Mouse (Mus musculus): ENCODE results near the gene Igf2bp3. TPM values are rescaled to one million over a fixed set of nuclear protein-coding genes. Genes with fewer than 3 reads are reported as not detected.
A peak's percentile ranks its signal among the peaks of the same experiment; 100 is the strongest.

The Igf2bp3 gene
- polyA plus RNA-seq, 1 experiment, result 85.8 TPM

GRCm38 (mm10) chr6:49079313-49079712 is 135.4 kb downstream of the Igf2bp3 start:
- no peak for TF ChIP-seq CTCF (IDR thresholded peaks at IDR 0.05; ENCODE audit: low read depth, low read length)
- TF ChIP-seq EP300 (IDR thresholded peaks at IDR 0.05; ENCODE audit: insufficient read depth, low read depth, low read length), result no peak
- TF ChIP-seq POLR2A (IDR thresholded peaks at IDR 0.05; ENCODE audit: insufficient read depth, low read length), result no peak
- Histone ChIP-seq H3K4me3 (ENCODE audit: low read depth, low read length) (no peak overlapping the region), H3K27me3 (ENCODE audit: control insufficient read depth, insufficient read depth, low read length, poor library complexity, severe bottlenecking) (no peaks in the 10 kb centered on the region), H3K9me3 (replicated peaks; ENCODE audit: control insufficient read depth, insufficient read depth, low read length, poor library complexity, severe bottlenecking) (no peaks in the 10 kb centered on the region), H3K36me3 (ENCODE audit: control insufficient read depth, insufficient read depth, low read length, poor library complexity, severe bottlenecking) (peaks cover 22% of the 10 kb centered on the region), H3K9ac (ENCODE audit: low read depth, poor library complexity, severe bottlenecking) (no peak overlapping the region), H3K27ac (ENCODE audit: insufficient read depth, low read length) (no peak overlapping the region), H3K4me1 (ENCODE audit: control insufficient read depth, insufficient read depth, low read length) (peaks cover 4% of the 10 kb centered on the region)

GRCm38 (mm10) chr6:49077894-49078293 is 136.9 kb downstream of the Igf2bp3 start:
- Histone ChIP-seq H3K9ac (ENCODE audit: low read depth, poor library complexity, severe bottlenecking) (no peak overlapping the region), H3K4me1 (ENCODE audit: control insufficient read depth, insufficient read depth, low read length) (no peaks in the 10 kb centered on the region), H3K27ac (ENCODE audit: insufficient read depth, low read length) (no peak overlapping the region), H3K4me3 (ENCODE audit: low read depth, low read length) (no peak overlapping the region), H3K9me3 (replicated peaks; ENCODE audit: control insufficient read depth, insufficient read depth, low read length, poor library complexity, severe bottlenecking) (no peaks in the 10 kb centered on the region), H3K36me3 (ENCODE audit: control insufficient read depth, insufficient read depth, low read length, poor library complexity, severe bottlenecking) (peaks cover 17% of the 10 kb centered on the region), H3K27me3 (ENCODE audit: control insufficient read depth, insufficient read depth, low read length, poor library complexity, severe bottlenecking) (no peaks in the 10 kb centered on the region)
- TF ChIP-seq CTCF (IDR thresholded peaks at IDR 0.05; ENCODE audit: low read depth, low read length) (no peak), POLR2A (IDR thresholded peaks at IDR 0.05; ENCODE audit: insufficient read depth, low read length) (no peak), EP300 (IDR thresholded peaks at IDR 0.05; ENCODE audit: insufficient read depth, low read depth, low read length) (no peak)

GRCm38 (mm10) chr6:49074117-49074490 is 140.7 kb downstream of the Igf2bp3 start:
- H3K4me1 ChIP-seq (ENCODE audit: control insufficient read depth, insufficient read depth, low read length), result no peaks in the 10 kb centered on the region
- TF ChIP-seq CTCF (IDR thresholded peaks at IDR 0.05; ENCODE audit: low read depth, low read length) (no peak), POLR2A (IDR thresholded peaks at IDR 0.05; ENCODE audit: insufficient read depth, low read length) (no peak), EP300 (IDR thresholded peaks at IDR 0.05; ENCODE audit: insufficient read depth, low read depth, low read length) (no peak)
- H3K27me3 ChIP-seq (ENCODE audit: control insufficient read depth, insufficient read depth, low read length, poor library complexity, severe bottlenecking), result no peaks in the 10 kb centered on the region
- H3K27ac ChIP-seq (ENCODE audit: insufficient read depth, low read length), result no peak overlapping the region
- H3K4me3 ChIP-seq (ENCODE audit: low read depth, low read length), result peak overlapping the region; percentile 97
- H3K36me3 ChIP-seq (ENCODE audit: control insufficient read depth, insufficient read depth, low read length, poor library complexity, severe bottlenecking), result peaks cover 8% of the 10 kb centered on the region
- H3K9ac ChIP-seq (ENCODE audit: low read depth, poor library complexity, severe bottlenecking), result peak overlapping the region; percentile 94
- no peaks in the 10 kb centered on the region for H3K9me3 ChIP-seq (replicated peaks; ENCODE audit: control insufficient read depth, insufficient read depth, low read length, poor library complexity, severe bottlenecking)

- Histone ChIP-seq H3K4me1 (ENCODE audit: control insufficient read depth, insufficient read depth, low read length) (no peaks in the 10 kb centered on the region), H3K27ac (ENCODE audit: insufficient read depth, low read length) (peak within 1 kb of the TSS; percentile 53), H3K36me3 (ENCODE audit: control insufficient read depth, insufficient read depth, low read length, poor library complexity, severe bottlenecking) (peaks cover 8% of the 10 kb centered on the region), H3K9ac (ENCODE audit: low read depth, poor library complexity, severe bottlenecking) (peak within 1 kb of the TSS; percentile 94), H3K27me3 (ENCODE audit: control insufficient read depth, insufficient read depth, low read length, poor library complexity, severe bottlenecking) (no peaks in the 10 kb centered on the region), H3K9me3 (replicated peaks; ENCODE audit: control insufficient read depth, insufficient read depth, low read length, poor library complexity, severe bottlenecking) (no peaks in the 10 kb centered on the region), H3K4me3 (ENCODE audit: low read depth, low read length) (peak within 1 kb of the TSS; percentile 97)
- TF ChIP-seq CTCF (IDR thresholded peaks at IDR 0.05; ENCODE audit: low read depth, low read length) (no peak), POLR2A (IDR thresholded peaks at IDR 0.05; ENCODE audit: insufficient read depth, low read length) (peak; percentile 90), EP300 (IDR thresholded peaks at IDR 0.05; ENCODE audit: insufficient read depth, low read depth, low read length) (0 out of 2 replicates have a peak, but pooled peaks have one; percentile 11)
Measured at GRCm38 (mm10) chr6:49073304-49074116, 141.2 kb downstream of the Igf2bp3 start, which contains the start of gene Malsu1. TSS of gene Malsu1 (plus strand) at chr6:49073795.

- Histone ChIP-seq H3K27ac (ENCODE audit: insufficient read depth, low read length) (no peak overlapping the region), H3K9me3 (replicated peaks; ENCODE audit: control insufficient read depth, insufficient read depth, low read length, poor library complexity, severe bottlenecking) (peaks cover 2% of the 10 kb centered on the region; the same call in 1 of the 2 replicates), H3K4me1 (ENCODE audit: control insufficient read depth, insufficient read depth, low read length) (no peaks in the 10 kb centered on the region), H3K9ac (ENCODE audit: low read depth, poor library complexity, severe bottlenecking) (no peak overlapping the region), H3K27me3 (ENCODE audit: control insufficient read depth, insufficient read depth, low read length, poor library complexity, severe bottlenecking) (no peaks in the 10 kb centered on the region), H3K4me3 (ENCODE audit: low read depth, low read length) (no peak overlapping the region), H3K36me3 (ENCODE audit: control insufficient read depth, insufficient read depth, low read length, poor library complexity, severe bottlenecking) (no peaks in the 10 kb centered on the region)
- TF ChIP-seq POLR2A (IDR thresholded peaks at IDR 0.05; ENCODE audit: insufficient read depth, low read length) (no peak), EP300 (IDR thresholded peaks at IDR 0.05; ENCODE audit: insufficient read depth, low read depth, low read length) (no peak), CTCF (IDR thresholded peaks at IDR 0.05; ENCODE audit: low read depth, low read length) (no peak)
Measured at GRCm38 (mm10) chr6:49068361-49068760, 146.4 kb downstream of the Igf2bp3 start.
